12 mouse cellular contexts compared by ENCODE assay signal in the genomic region with DNA sequence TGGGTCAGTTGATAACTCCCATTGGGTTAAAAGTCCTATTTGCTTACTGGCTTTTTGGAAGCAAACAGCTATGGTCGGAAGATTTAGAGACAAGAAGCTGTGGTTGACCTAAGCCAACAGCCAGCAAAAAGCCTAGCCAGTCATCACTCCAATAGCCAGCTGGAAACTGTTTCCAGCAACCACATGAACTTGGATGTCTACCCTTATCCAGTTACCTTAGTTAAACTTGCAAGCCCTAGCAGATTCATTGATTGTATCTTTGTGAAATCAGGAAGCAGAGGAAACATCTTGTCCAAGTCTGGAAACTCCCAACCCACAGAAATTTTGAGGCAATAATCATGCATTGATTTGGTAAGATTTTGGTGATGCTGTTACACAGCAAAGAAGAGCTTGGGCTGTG.
A peak's percentile ranks its signal among the peaks of the same experiment; 100 is the strongest.
DNase-seq lines count a peak whose midpoint lies in the region; ATAC-seq lines count a peak whose summit lies in the region.
"Had no signal": no experiment of that assay in that cellular context is flagged by ENCODE, and none has a peak within 500 bp of the region (broad histone marks: within the 10 kb centered on the region; RNA-seq: fewer than 3 reads in every experiment).

No protein-coding gene starts in this region.

- no peak for DNase-seq in midbrain, embryonic 14.5 days
- no peak for DNase-seq in gastrocnemius, adult 8-10 months (ENCODE audit: low spot score in 2 of 2)

- no peak overlapping the region for H3K9ac ChIP-seq in forebrain, embryonic 16.5 days (replicated peaks; ENCODE audit: low read depth, low read length)
- H3K9ac ChIP-seq in forebrain, embryonic 12.5 days, result no peak overlapping the region
- H3K9ac ChIP-seq in midbrain, embryonic 16.5 days (ENCODE audit: low read depth, low read length), result no peak overlapping the region
- H3K9ac ChIP-seq in midbrain, embryonic 14.5 days (replicated peaks; ENCODE audit: low read length), result no peak overlapping the region
- H3K9ac ChIP-seq: embryonic facial prominence, embryonic 15.5 days; forebrain, postnatal 0 days; hindbrain, embryonic 15.5 days had no signal

- no peak overlapping the region for H3K4me2 ChIP-seq in forebrain, embryonic 16.5 days (ENCODE audit: low read length)
- no peak overlapping the region for H3K4me2 ChIP-seq in forebrain, embryonic 12.5 days
- H3K4me2 ChIP-seq in midbrain, embryonic 16.5 days (ENCODE audit: low read length), result no peak overlapping the region
- H3K4me2 ChIP-seq in midbrain, embryonic 14.5 days (ENCODE audit: low read length), result no peak overlapping the region
- H3K4me2 ChIP-seq: embryonic facial prominence, embryonic 15.5 days; hindbrain, embryonic 15.5 days had no signal

- no peaks in the 10 kb centered on the region for H3K27me3 ChIP-seq in forebrain, embryonic 16.5 days (replicated peaks; ENCODE audit: control insufficient read depth, insufficient read depth, low read length)
- H3K27me3 ChIP-seq in forebrain, embryonic 12.5 days, result no peaks in the 10 kb centered on the region
- H3K27me3 ChIP-seq in midbrain, embryonic 16.5 days (ENCODE audit: control insufficient read depth, insufficient read depth, low read depth, low read length), result no peaks in the 10 kb centered on the region
- no peaks in the 10 kb centered on the region for H3K27me3 ChIP-seq in midbrain, embryonic 14.5 days (ENCODE audit: control insufficient read depth, insufficient read depth, low read length)
- H3K27me3 ChIP-seq: embryonic facial prominence, embryonic 15.5 days; hindbrain, embryonic 15.5 days had no signal

- H3K9me3 ChIP-seq in forebrain, embryonic 16.5 days (ENCODE audit: control insufficient read depth, low read length), result no peaks in the 10 kb centered on the region
- no peaks in the 10 kb centered on the region for H3K9me3 ChIP-seq in forebrain, embryonic 12.5 days
- no peaks in the 10 kb centered on the region for H3K9me3 ChIP-seq in midbrain, embryonic 16.5 days (replicated peaks; ENCODE audit: control insufficient read depth, low read length, poor library complexity, severe bottlenecking)
- no peaks in the 10 kb centered on the region for H3K9me3 ChIP-seq in midbrain, embryonic 14.5 days (ENCODE audit: control insufficient read depth, low read length)
- H3K9me3 ChIP-seq: embryonic facial prominence, embryonic 15.5 days; heart, embryonic 10.5 days; hindbrain, embryonic 10.5 days; hindbrain, embryonic 15.5 days had no signal

- H3K4me1 ChIP-seq in forebrain, embryonic 16.5 days (replicated peaks; ENCODE audit: control insufficient read depth, insufficient read depth, low read length), result peaks cover 8% of the 10 kb centered on the region
- H3K4me1 ChIP-seq in forebrain, embryonic 12.5 days, result peaks cover 17% of the 10 kb centered on the region
- peaks cover 3% of the 10 kb centered on the region; the same call in 1 of the 2 replicates for H3K4me1 ChIP-seq in midbrain, embryonic 16.5 days (ENCODE audit: control insufficient read depth, insufficient read depth, low read length)
- H3K4me1 ChIP-seq in midbrain, embryonic 14.5 days (ENCODE audit: control insufficient read depth, insufficient read depth, low read length), result 0 out of 2 replicates have a peak, but pooled peaks cover 5% of the 10 kb centered on the region

- H3K27ac ChIP-seq in forebrain, embryonic 16.5 days (ENCODE audit: low read length), result no peak overlapping the region
- no peak overlapping the region for H3K27ac ChIP-seq in forebrain, embryonic 12.5 days
- no peak overlapping the region for H3K27ac ChIP-seq in midbrain, embryonic 16.5 days (ENCODE audit: low read length)
- no peak overlapping the region for H3K27ac ChIP-seq in midbrain, embryonic 14.5 days (replicated peaks; ENCODE audit: low read depth, low read length)
- H3K27ac ChIP-seq: heart, embryonic 10.5 days; hindbrain, embryonic 15.5 days had no signal

- H3K36me3 ChIP-seq in forebrain, embryonic 16.5 days (ENCODE audit: control insufficient read depth, insufficient read depth), result no peaks in the 10 kb centered on the region
- no peaks in the 10 kb centered on the region for H3K36me3 ChIP-seq in forebrain, embryonic 12.5 days (replicated peaks)
- no peaks in the 10 kb centered on the region for H3K36me3 ChIP-seq in midbrain, embryonic 16.5 days (ENCODE audit: control insufficient read depth, insufficient read depth, low read length)
- no peaks in the 10 kb centered on the region for H3K36me3 ChIP-seq in midbrain, embryonic 14.5 days (ENCODE audit: control insufficient read depth, insufficient read depth, low read length)
- H3K36me3 ChIP-seq: embryonic facial prominence, embryonic 15.5 days; heart, embryonic 10.5 days; hindbrain, embryonic 10.5 days; hindbrain, embryonic 15.5 days had no signal

- H3K4me3 ChIP-seq in forebrain, embryonic 16.5 days (replicated peaks; ENCODE audit: low read length), result no peak overlapping the region
- no peak overlapping the region for H3K4me3 ChIP-seq in forebrain, embryonic 12.5 days (replicated peaks)
- no peak overlapping the region for H3K4me3 ChIP-seq in midbrain, embryonic 16.5 days (ENCODE audit: low read depth, low read length)
- no peak overlapping the region for H3K4me3 ChIP-seq in midbrain, embryonic 14.5 days (replicated peaks; ENCODE audit: low read depth, low read length)
- H3K4me3 ChIP-seq: embryonic facial prominence, embryonic 15.5 days; erythroblast, embryonic 14.5 days; heart, embryonic 10.5 days; hindbrain, embryonic 10.5 days; hindbrain, embryonic 15.5 days had no signal

- WGBS in forebrain, embryonic 16.5 days, result 95% methylated on average over 1 of the region's 1 CpGs
- 91% methylated on average over 1 of the region's 1 CpGs for WGBS in forebrain, embryonic 12.5 days
- 97% methylated on average over 1 of the region's 1 CpGs for WGBS in midbrain, embryonic 16.5 days
- WGBS in midbrain, embryonic 14.5 days, result 96% methylated on average over 1 of the region's 1 CpGs

- ATAC-seq in forebrain, embryonic 16.5 days, result 0 out of 2 replicates have a peak, but pooled peaks have one; percentile 2
- ATAC-seq in forebrain, embryonic 12.5 days (ENCODE audit: low FRiP score), result no peak
- ATAC-seq in midbrain, embryonic 16.5 days, result 0 out of 2 replicates have a peak, but pooled peaks have one; percentile 8
- no peak for ATAC-seq in midbrain, embryonic 14.5 days (ENCODE audit: low FRiP score, low TSS enrichment)
- 0 out of 2 replicates have a peak, but pooled peaks have one; percentile 10 for ATAC-seq in megakaryocyte progenitor cell, adult 5-6 weeks (replicated peaks; ENCODE audit: poor library complexity)

Comparison
In these comparisons a context has a peak if more than half of its experiments do, and no peak if none do; other contexts are left out.
1. ATAC-seq: peak in forebrain, embryonic 16.5 days (single experiment), midbrain, embryonic 16.5 days (single experiment) and megakaryocyte progenitor cell, adult 5-6 weeks (single experiment); none in forebrain, embryonic 12.5 days (single experiment) and midbrain, embryonic 14.5 days (single experiment).